Mouse (Mus musculus): ENCODE results near the gene Sla2. TPM values are rescaled to one million over a fixed set of nuclear protein-coding genes. Genes with fewer than 3 reads are reported as not detected.
"Not testable (repeated sequence)": the region's sequence is repeated elsewhere in the genome, so short reads cannot be mapped to it uniquely, and the experiment has no call there.

Sla2 gene
- polyA plus RNA-seq, 1 experiment from 2014 or later, result 2.4 TPM

DNA sequence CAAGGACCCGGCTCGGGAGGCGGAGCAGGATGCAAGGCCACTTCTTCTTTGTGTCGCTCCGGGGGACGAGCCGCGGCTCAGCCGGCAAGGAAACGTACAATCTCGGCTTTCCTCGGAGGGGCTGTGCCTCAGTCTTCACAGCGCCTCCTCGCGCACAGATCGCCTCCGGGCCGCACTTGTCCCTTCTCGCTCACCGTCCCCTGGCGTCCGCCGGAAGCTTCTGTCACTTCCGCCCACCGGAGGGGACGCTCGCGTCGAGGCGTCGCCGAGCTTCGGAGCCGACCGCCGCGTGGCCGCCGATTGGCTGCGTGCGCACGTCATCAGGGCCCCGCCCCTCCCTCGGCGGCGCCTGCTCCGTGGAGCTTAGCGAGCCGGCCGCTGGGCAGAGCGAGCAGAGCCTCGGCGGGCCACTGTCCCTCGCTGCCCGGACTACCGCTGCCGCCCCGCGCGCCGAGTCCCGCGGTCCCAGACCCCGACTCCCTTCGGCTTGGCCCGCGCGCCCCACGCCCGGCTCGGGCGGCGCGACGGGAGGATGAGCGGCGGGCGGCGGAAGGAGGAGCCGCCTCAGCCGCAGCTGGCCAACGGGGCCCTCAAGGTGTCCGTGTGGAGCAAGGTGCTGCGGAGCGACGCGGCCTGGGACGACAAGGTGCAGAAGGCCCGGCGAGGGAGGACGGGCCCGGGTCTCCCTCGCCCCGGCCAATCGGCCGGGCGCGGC is 24.1 kb downstream of the Sla2 start, which contains the start of gene Rab5if:
TSS of gene Rab5if (plus strand) at position 357 of the 715 bp plus-strand sequence.
- Histone ChIP-seq H3K36me3 (peaks cover 27% of the 10 kb centered on the region), H3K4me3 (peak within 1 kb of the TSS; percentile 100), H3K27me3 (no peaks in the 10 kb centered on the region), H3K4me1 (peaks cover 38% of the 10 kb centered on the region), H3K27ac (peak within 1 kb of the TSS; percentile 96), H3K9me3 (no peaks in the 10 kb centered on the region), H3K9ac (peak within 1 kb of the TSS; percentile 99), H3K4me2 (peak within 1 kb of the TSS; percentile 84)
- peak; percentile 96 for ATAC-seq (ENCODE audit: borderline replicate concordance, extremely low read depth, low FRiP score, low TSS enrichment)
- under 1% methylated on average over 97 of the region's 98 CpGs for WGBS

GRCm38 (mm10) chr2:156862041-156862717 is 24.8 kb downstream of the Sla2 start:
- under 1% methylated on average over 19 of the region's 19 CpGs for WGBS
- Histone ChIP-seq H3K9ac (peak overlapping the region; percentile 76), H3K36me3 (peaks cover 21% of the 10 kb centered on the region), H3K4me3 (peak overlapping the region; percentile 100), H3K4me2 (peak overlapping the region; percentile 74), H3K27ac (peak overlapping the region; percentile 96), H3K9me3 (no peaks in the 10 kb centered on the region), H3K4me1 (peaks cover 45% of the 10 kb centered on the region), H3K27me3 (no peaks in the 10 kb centered on the region)
- ATAC-seq (ENCODE audit: borderline replicate concordance, extremely low read depth, low FRiP score, low TSS enrichment), result no peak

GRCm38 (mm10) chr2:156858671-156859070 is 28.3 kb downstream of the Sla2 start:
- H3K4me3 ChIP-seq, result no peak overlapping the region
- no peaks in the 10 kb centered on the region for H3K27me3 ChIP-seq
- no peak overlapping the region for H3K9ac ChIP-seq
- ATAC-seq (ENCODE audit: borderline replicate concordance, extremely low read depth, low FRiP score, low TSS enrichment), result no peak
- 0 out of 2 replicates have a peak overlapping the region, but pooled peaks have one; percentile 12 for H3K27ac ChIP-seq
- H3K4me2 ChIP-seq, result no peak overlapping the region
- peaks cover 23% of the 10 kb centered on the region for H3K36me3 ChIP-seq
- H3K4me1 ChIP-seq, result peaks cover 30% of the 10 kb centered on the region
- no peaks in the 10 kb centered on the region for H3K9me3 ChIP-seq
- 46% methylated on average over 7 of the region's 7 CpGs for WGBS

DNA sequence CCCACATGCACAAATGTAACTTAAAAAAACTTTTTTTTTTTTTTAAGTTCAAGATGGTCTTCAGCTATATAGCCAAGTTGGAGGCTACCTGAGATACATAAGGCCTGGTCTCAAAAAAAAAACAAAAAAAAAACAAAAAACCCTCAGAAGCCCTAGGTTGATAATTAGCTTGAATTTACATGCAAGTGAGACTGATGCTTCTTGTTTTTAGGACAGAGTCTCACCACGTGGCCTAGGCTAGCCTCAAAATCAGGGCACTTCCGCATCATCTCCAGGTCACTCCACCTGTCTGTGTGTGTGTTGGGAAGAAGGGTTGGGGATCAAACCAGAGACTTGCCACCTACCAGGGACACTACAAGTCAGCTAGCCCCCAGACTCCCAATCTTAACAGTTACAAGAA is 29.2 kb downstream of the Sla2 start, which contains the start of gene 4930518I15Rik:
TSS of gene 4930518I15Rik (minus strand) at position 112 of the 400 bp plus-strand sequence.
- Histone ChIP-seq H3K4me1 (peaks cover 28% of the 10 kb centered on the region), H3K9me3 (no peaks in the 10 kb centered on the region), H3K4me3 (no peak within 1 kb of the TSS), H3K27ac (peak within 1 kb of the TSS; percentile 33; the same call in 1 of the 2 replicates), H3K4me2 (no peak within 1 kb of the TSS), H3K27me3 (no peaks in the 10 kb centered on the region), H3K36me3 (peaks cover 25% of the 10 kb centered on the region), H3K9ac (no peak within 1 kb of the TSS)
- WGBS, result 73% methylated on average over 2 of the region's 2 CpGs
- no peak for ATAC-seq (ENCODE audit: borderline replicate concordance, extremely low read depth, low FRiP score, low TSS enrichment)

- Histone ChIP-seq H3K4me2 (no peak overlapping the region), H3K36me3 (peaks cover 28% of the 10 kb centered on the region), H3K4me1 (peaks cover 28% of the 10 kb centered on the region), H3K9ac (no peak overlapping the region), H3K9me3 (no peaks in the 10 kb centered on the region), H3K27me3 (no peaks in the 10 kb centered on the region), H3K4me3 (no peak overlapping the region), H3K27ac (peak overlapping the region; percentile 33; the same call in 1 of the 2 replicates)
- no peak for ATAC-seq (ENCODE audit: borderline replicate concordance, extremely low read depth, low FRiP score, low TSS enrichment)
- 43% methylated on average over 3 of the region's 3 CpGs for WGBS
Observed at GRCm38 (mm10) chr2:156857385-156857791, 29.6 kb downstream of the Sla2 start.

- 89% methylated on average over 1 of the region's 1 CpGs for WGBS
- no peak overlapping the region for H3K4me3 ChIP-seq
- no peak for ATAC-seq (ENCODE audit: borderline replicate concordance, extremely low read depth, low FRiP score, low TSS enrichment)
- peaks cover 39% of the 10 kb centered on the region for H3K36me3 ChIP-seq
- H3K27me3 ChIP-seq, result no peaks in the 10 kb centered on the region
- H3K27ac ChIP-seq, result no peak overlapping the region
- no peak overlapping the region for H3K9ac ChIP-seq
- no peaks in the 10 kb centered on the region for H3K9me3 ChIP-seq
- peaks cover 20% of the 10 kb centered on the region for H3K4me1 ChIP-seq
- no peak overlapping the region for H3K4me2 ChIP-seq
Observed at GRCm38 (mm10) chr2:156856311-156856710, 30.7 kb downstream of the Sla2 start.

- 46% methylated on average over 13 of the region's 13 CpGs for WGBS
- H3K4me2 ChIP-seq; H3K9ac ChIP-seq; H3K9me3 ChIP-seq; H3K27ac ChIP-seq; ATAC-seq (ENCODE audit: borderline replicate concordance, extremely low read depth, low FRiP score, low TSS enrichment); H3K27me3 ChIP-seq; H3K4me3 ChIP-seq: not testable (repeated sequence)
- H3K4me1 ChIP-seq, result peaks cover 18% of the 10 kb centered on the region
- peaks cover 57% of the 10 kb centered on the region for H3K36me3 ChIP-seq
Observed at GRCm38 (mm10) chr2:156853999-156854771, 32.8 kb downstream of the Sla2 start.

DNA sequence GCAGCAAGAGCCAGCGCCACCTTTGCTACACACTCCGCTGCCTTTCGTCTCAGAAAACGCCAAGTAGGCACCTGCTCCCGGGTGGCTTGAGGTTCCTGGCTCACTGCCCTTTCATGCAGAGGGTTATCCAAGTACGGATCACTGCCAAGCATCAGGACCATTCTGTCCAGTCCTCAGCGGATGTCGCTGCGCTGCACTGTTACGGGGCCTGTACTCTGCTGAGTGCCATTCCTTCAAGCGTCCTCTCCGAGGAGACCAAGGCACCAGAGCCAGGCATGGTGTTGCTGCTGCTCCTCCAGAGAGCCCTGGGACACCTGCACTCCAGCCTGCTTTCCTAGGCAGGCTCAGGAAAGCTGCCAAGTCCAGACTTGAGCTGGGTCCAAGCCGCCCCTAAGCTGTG is 33.4 kb downstream of the Sla2 start:
- not testable (repeated sequence) for H3K9me3 ChIP-seq, H3K27me3 ChIP-seq, H3K27ac ChIP-seq, H3K9ac ChIP-seq, H3K4me2 ChIP-seq, H3K4me3 ChIP-seq
- H3K4me1 ChIP-seq, result peaks cover 21% of the 10 kb centered on the region
- peaks cover 63% of the 10 kb centered on the region for H3K36me3 ChIP-seq
- peak; percentile 34 for ATAC-seq (ENCODE audit: borderline replicate concordance, extremely low read depth, low FRiP score, low TSS enrichment)
- 78% methylated on average over 10 of the region's 13 CpGs for WGBS

DNA sequence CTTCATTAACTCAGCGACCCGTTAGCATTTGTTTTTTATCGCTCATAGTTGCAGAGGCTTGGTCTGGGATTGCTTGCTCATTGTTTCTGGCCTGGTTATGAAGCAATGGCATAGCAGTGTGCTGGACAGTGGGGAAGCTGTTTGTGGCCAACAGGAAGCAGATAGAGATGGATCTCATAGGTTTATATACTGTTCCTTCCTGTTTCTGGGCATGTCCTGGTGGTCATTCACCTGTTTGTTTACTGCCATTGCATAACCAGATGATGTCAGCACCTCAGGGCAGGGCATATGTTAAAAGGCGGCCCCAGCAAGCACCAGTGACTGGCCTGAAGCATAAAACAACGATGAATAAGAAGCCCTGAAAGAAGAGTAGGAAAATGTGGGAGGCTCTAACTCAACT is 36.5 kb downstream of the Sla2 start:
- Histone ChIP-seq H3K4me2 (no peak overlapping the region), H3K4me3 (no peak overlapping the region), H3K9ac (no peak overlapping the region), H3K36me3 (peaks cover 71% of the 10 kb centered on the region), H3K27ac (no peak overlapping the region), H3K4me1 (peaks cover 13% of the 10 kb centered on the region), H3K9me3 (no peaks in the 10 kb centered on the region), H3K27me3 (no peaks in the 10 kb centered on the region)
- WGBS, result 80% methylated on average over 5 of the region's 5 CpGs
- no peak for ATAC-seq (ENCODE audit: borderline replicate concordance, extremely low read depth, low FRiP score, low TSS enrichment)

DNA sequence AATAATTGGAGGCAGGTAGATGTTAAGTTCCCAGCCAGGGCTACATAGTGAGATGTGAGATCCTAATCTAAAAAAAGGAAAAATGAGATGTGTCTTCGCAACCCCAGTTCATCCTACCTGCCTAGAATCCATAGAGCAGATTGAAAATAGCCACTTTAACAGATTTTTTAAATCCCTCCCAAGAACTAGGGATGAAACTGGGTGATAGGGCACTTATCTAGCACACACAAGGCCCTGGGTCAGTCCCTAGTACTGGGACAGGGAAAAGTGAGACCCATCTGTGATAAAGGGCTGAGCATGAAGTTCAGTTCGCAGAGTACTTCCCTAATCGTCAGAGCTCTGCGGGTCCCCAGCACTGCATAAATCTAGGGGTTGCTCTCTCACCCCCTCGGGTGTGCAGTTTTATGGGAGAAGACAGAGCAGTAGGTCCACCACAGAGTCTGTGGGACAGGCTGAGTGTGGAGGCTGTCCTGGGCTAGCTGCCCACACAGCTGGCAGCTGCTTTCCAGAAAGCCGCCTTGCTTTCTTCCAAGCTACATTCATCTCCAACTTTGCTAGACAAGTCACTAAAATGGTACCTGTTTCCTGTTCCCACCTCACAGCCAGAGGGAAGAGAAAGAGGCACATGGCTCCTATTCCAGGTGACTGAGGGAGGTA is 38.3 kb downstream of the Sla2 start:
- peaks cover 66% of the 10 kb centered on the region for H3K36me3 ChIP-seq
- ATAC-seq (ENCODE audit: borderline replicate concordance, extremely low read depth, low FRiP score, low TSS enrichment), result no peak

DNA sequence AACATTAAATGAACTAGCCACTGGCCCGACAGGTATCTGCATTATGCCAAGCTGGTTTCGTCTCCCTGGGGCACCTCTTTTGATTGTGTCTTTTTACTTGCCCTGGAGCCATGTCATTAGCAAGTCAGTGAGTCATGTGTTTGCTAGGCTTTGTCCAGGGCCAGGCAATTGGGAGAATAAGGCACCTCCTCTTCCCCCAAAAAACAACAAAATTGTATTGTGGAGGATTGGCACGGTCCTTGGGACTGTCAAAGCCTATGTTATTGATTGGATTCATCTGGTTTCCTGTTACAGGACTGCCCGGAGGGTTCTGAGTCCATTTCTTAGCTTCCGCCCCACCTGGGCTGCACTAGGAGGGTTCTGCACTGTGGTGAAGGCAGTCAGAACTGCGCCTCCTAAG is 39.3 kb downstream of the Sla2 start:
- H3K36me3 ChIP-seq, result peaks cover 62% of the 10 kb centered on the region
- no peak overlapping the region for H3K27ac ChIP-seq
- WGBS, result 76% methylated on average over 6 of the region's 6 CpGs

More for the DNA sequence above, 38.3 kb downstream of the Sla2 start:
- no peak overlapping the region for H3K4me2 ChIP-seq
- peaks cover 32% of the 10 kb centered on the region for H3K4me1 ChIP-seq
- no peaks in the 10 kb centered on the region for H3K9me3 ChIP-seq
- WGBS, result 83% methylated on average over 6 of the region's 6 CpGs
- no peak overlapping the region for H3K27ac ChIP-seq
- H3K27me3 ChIP-seq, result no peaks in the 10 kb centered on the region
- H3K4me3 ChIP-seq, result no peak overlapping the region
- no peak overlapping the region for H3K9ac ChIP-seq

More for the DNA sequence above, 39.3 kb downstream of the Sla2 start:
- H3K9me3 ChIP-seq, result no peaks in the 10 kb centered on the region
- no peak overlapping the region for H3K9ac ChIP-seq
- peaks cover 42% of the 10 kb centered on the region for H3K4me1 ChIP-seq
- ATAC-seq (ENCODE audit: borderline replicate concordance, extremely low read depth, low FRiP score, low TSS enrichment), result no peak
- no peak overlapping the region for H3K4me3 ChIP-seq
- H3K4me2 ChIP-seq, result no peak overlapping the region
- no peaks in the 10 kb centered on the region for H3K27me3 ChIP-seq

Measured in lung, embryonic 15.5 days (tissue).